Mouse (Mus musculus) heart, postnatal 0 days (tissue): Measurements from ENCODE around the gene Syt2.

Experiments used
- CTCF ChIP-seq: IDR thresholded peaks from 2 replicates; pipeline ENCODE4 v1.5.1; 2016; ENCODE audit warnings: antibody characterized with exemption, control low read depth, low read depth
- EP300 ChIP-seq: IDR thresholded peaks from 2 replicates; pipeline ENCODE4 v1.6.1; 2016; ENCODE audit warnings: antibody characterized with exemption, low read depth

GRCm38 (mm10) chr1:134726480-134726879 lies 80.0 kb downstream of the Syt2 start:
- TF ChIP-seq CTCF, result no peak
- no peak for TF ChIP-seq EP300
